Mouse (Mus musculus): ENCODE measurements around the gene Lancl1.

DNA sequence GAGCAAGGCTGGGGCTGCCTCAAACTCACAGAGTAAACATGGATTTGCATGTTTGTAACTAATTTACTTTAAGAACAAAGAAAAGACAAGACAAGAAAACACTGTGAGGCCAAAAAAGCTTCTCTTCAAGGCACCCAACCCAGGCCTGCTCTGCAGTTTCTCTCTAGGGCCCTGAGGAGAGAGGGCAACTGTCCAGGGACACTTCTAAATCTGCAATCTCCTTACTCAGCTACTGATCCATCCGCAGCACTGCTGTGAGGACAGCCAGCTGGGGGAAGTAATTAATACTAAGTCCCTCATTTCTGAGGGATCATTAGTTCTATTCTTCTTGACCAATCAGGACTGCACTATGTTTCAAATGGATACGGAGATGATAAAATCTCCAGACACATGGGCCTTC lies 12.5 kb downstream of the Lancl1 start:
- TF ChIP-seq CTCF (IDR thresholded peaks at IDR 0.05) (no peak), POLR2A (IDR thresholded peaks at IDR 0.05; ENCODE audit: insufficient read depth, low read depth, low read length) (no peak)

Data from heart, adult 2 months (tissue).